Mouse (Mus musculus): ENCODE measurements around the gene Susd2.
A peak's percentile ranks its signal among the peaks of the same experiment; 100 is the strongest.

The Susd2 gene

GRCm38 (mm10) chr10:75625920-75626319 lies 17.9 kb downstream of the Susd2 start:
- no peak for DNase-seq (ENCODE audit: low read depth)

- DNase-seq (ENCODE audit: low read depth) = no peak
Observed at GRCm38 (mm10) chr10:75620818-75621217, 23.0 kb downstream of the Susd2 start.

- no peak for DNase-seq (ENCODE audit: low read depth)
Observed at GRCm38 (mm10) chr10:75616044-75616443, 27.8 kb downstream of the Susd2 start.

- DNase-seq (ENCODE audit: low read depth) = no peak
Observed at GRCm38 (mm10) chr10:75610486-75610885, 33.3 kb downstream of the Susd2 start.

GRCm38 (mm10) chr10:75608975-75609374 lies 34.8 kb downstream of the Susd2 start:
- no peak for DNase-seq (ENCODE audit: low read depth)

- no peak for DNase-seq (ENCODE audit: low read depth)
Observed at GRCm38 (mm10) chr10:75607253-75607652, 36.6 kb downstream of the Susd2 start.

GRCm38 (mm10) chr10:75605162-75605846 lies 38.5 kb downstream of the Susd2 start:
- no peak for DNase-seq (ENCODE audit: low read depth)

- DNase-seq (ENCODE audit: low read depth) = no peak
Observed at GRCm38 (mm10) chr10:75600189-75600730, 43.5 kb downstream of the Susd2 start.

GRCm38 (mm10) chr10:75595981-75596380 lies 47.8 kb downstream of the Susd2 start:
- DNase-seq (ENCODE audit: low read depth) = no peak

GRCm38 (mm10) chr10:75592585-75592984 lies 51.2 kb downstream of the Susd2 start:
- no peak for DNase-seq (ENCODE audit: low read depth)

GRCm38 (mm10) chr10:75591211-75591894 lies 52.5 kb downstream of the Susd2 start:
- DNase-seq (ENCODE audit: low read depth) = no peak

GRCm38 (mm10) chr10:75589651-75590050 lies 54.2 kb downstream of the Susd2 start:
- DNase-seq (ENCODE audit: low read depth) = no peak

GRCm38 (mm10) chr10:75589129-75589528 lies 54.7 kb downstream of the Susd2 start, which contains the start of gene Ggt5:
TSS of gene Ggt5 (plus strand) at chr10:75589340.
- peak; percentile 54 for DNase-seq (ENCODE audit: low read depth)

GRCm38 (mm10) chr10:75588336-75588735 lies 55.5 kb downstream of the Susd2 start:
- DNase-seq (ENCODE audit: low read depth) = no peak

- no peak for DNase-seq (ENCODE audit: low read depth)
Observed at GRCm38 (mm10) chr10:75587781-75588180, 56.0 kb downstream of the Susd2 start.

Measured in fibroblast of lung, adult 2 months (primary cell).